Mouse (Mus musculus): ENCODE data around the gene Hnrnpll.
A peak's percentile ranks its signal among the peaks of the same experiment; 100 is the strongest.

Gene Hnrnpll

GRCm38 (mm10) chr17:80061783-80062619 lies at the start of gene Hnrnpll:
Gene Hnrnpll (minus strand): TSS chr17:80062334.
- peak; percentile 95 for DNase-seq (ENCODE audit: low read depth, low spot score)

- no peak for DNase-seq (ENCODE audit: low read depth, low spot score)
Observed at GRCm38 (mm10) chr17:80105348-80105978, 43.3 kb upstream of the Hnrnpll start.

GRCm38 (mm10) chr17:80099823-80100222 lies 37.7 kb upstream of the Hnrnpll start:
- DNase-seq (ENCODE audit: low read depth, low spot score) = no peak

GRCm38 (mm10) chr17:80097221-80097620 lies 35.1 kb upstream of the Hnrnpll start:
- DNase-seq (ENCODE audit: low read depth, low spot score) = peak; percentile 9

GRCm38 (mm10) chr17:80096720-80097114 lies 34.6 kb upstream of the Hnrnpll start:
- DNase-seq (ENCODE audit: low read depth, low spot score) = no peak

GRCm38 (mm10) chr17:80096043-80096719 lies 34.0 kb upstream of the Hnrnpll start:
- DNase-seq (ENCODE audit: low read depth, low spot score) = peak; percentile 22

- no peak for DNase-seq (ENCODE audit: low read depth, low spot score)
Observed at GRCm38 (mm10) chr17:80095254-80095899, 33.2 kb upstream of the Hnrnpll start.

- DNase-seq (ENCODE audit: low read depth, low spot score) = no peak
Observed at GRCm38 (mm10) chr17:80091879-80092549, 29.9 kb upstream of the Hnrnpll start.

- no peak for DNase-seq (ENCODE audit: low read depth, low spot score)
Observed at GRCm38 (mm10) chr17:80090551-80090950, 28.4 kb upstream of the Hnrnpll start.

- DNase-seq (ENCODE audit: low read depth, low spot score) = no peak
Observed at GRCm38 (mm10) chr17:80088168-80088567, 26.0 kb upstream of the Hnrnpll start.

GRCm38 (mm10) chr17:80086591-80086990 lies 24.5 kb upstream of the Hnrnpll start:
- DNase-seq (ENCODE audit: low read depth, low spot score) = no peak

- no peak for DNase-seq (ENCODE audit: low read depth, low spot score)
Observed at GRCm38 (mm10) chr17:80084424-80084823, 22.3 kb upstream of the Hnrnpll start.

- no peak for DNase-seq (ENCODE audit: low read depth, low spot score)
Observed at GRCm38 (mm10) chr17:80083223-80083622, 21.1 kb upstream of the Hnrnpll start.

GRCm38 (mm10) chr17:80078726-80079125 lies 16.6 kb upstream of the Hnrnpll start:
- no peak for DNase-seq (ENCODE audit: low read depth, low spot score)

- no peak for DNase-seq (ENCODE audit: low read depth, low spot score)
Observed at GRCm38 (mm10) chr17:80067257-80067656, 5.1 kb upstream of the Hnrnpll start.

GRCm38 (mm10) chr17:80063840-80064495 lies 1.8 kb upstream of the Hnrnpll start:
- DNase-seq (ENCODE audit: low read depth, low spot score) = no peak

- DNase-seq (ENCODE audit: low read depth, low spot score) = no peak
Observed at GRCm38 (mm10) chr17:80063386-80063785, 1.3 kb upstream of the Hnrnpll start.

GRCm38 (mm10) chr17:80062620-80063010 lies 481 bp upstream of the Hnrnpll start:
- no peak for DNase-seq (ENCODE audit: low read depth, low spot score)

- DNase-seq (ENCODE audit: low read depth, low spot score) = peak; percentile 37
Observed at GRCm38 (mm10) chr17:80060828-80061782, 1.0 kb downstream of the Hnrnpll start.

GRCm38 (mm10) chr17:80060151-80060550 lies 2.0 kb downstream of the Hnrnpll start:
- no peak for DNase-seq (ENCODE audit: low read depth, low spot score)

All from embryo, embryonic 11.5 days (tissue).